Mouse (Mus musculus) brain, embryonic 14.5 days (tissue): ENCODE data around the gene Anapc2.

Experiments
- CTCF ChIP-seq: fragments of 200-500 bp; IDR thresholded peaks from 2 replicates; pipeline ENCODE4 v1.5.1; 2012; ENCODE audit warnings: inconsistent platforms, mild to moderate bottlenecking, moderate library complexity, borderline replicate concordance; ENCODE audit not compliant: insufficient read depth, insufficient read length; ENCODE audit errors: extremely low read depth
- POLR2A ChIP-seq: fragments of 200-500 bp; IDR thresholded peaks from 2 replicates; pipeline ENCODE4 v1.6.1; 2012; ENCODE audit warnings: mild to moderate bottlenecking, inconsistent platforms, borderline replicate concordance; ENCODE audit not compliant: poor library complexity, insufficient read depth, insufficient read length, severe bottlenecking; ENCODE audit errors: extremely low read depth

GRCm38 (mm10) chr2:25318119-25318966 is 46.1 kb downstream of the Anapc2 start:
- no peak for TF ChIP-seq CTCF
- no peak for TF ChIP-seq POLR2A
